Mouse (Mus musculus): ENCODE results near the gene Syne1. TPM values are rescaled to one million over a fixed set of nuclear protein-coding genes. Genes with fewer than 3 reads are reported as not detected.

The Syne1 gene
- polyA plus RNA-seq, 1 experiment from 2014 or later, result 7.5 TPM

- Histone ChIP-seq H3K27ac (no peak overlapping the region), H3K9ac (replicated peaks) (no peak overlapping the region), H3K27me3 (no peaks in the 10 kb centered on the region), H3K4me3 (replicated peaks) (no peak overlapping the region), H3K9me3 (no peaks in the 10 kb centered on the region), H3K4me2 (replicated peaks) (no peak overlapping the region), H3K4me1 (replicated peaks) (no peaks in the 10 kb centered on the region), H3K36me3 (no peaks in the 10 kb centered on the region)
- no peak for ATAC-seq
- 94% methylated on average over 2 of the region's 2 CpGs for WGBS
Measured at GRCm38 (mm10) chr10:4976557-4976956, 574.7 kb downstream of the Syne1 start.

GRCm38 (mm10) chr10:4974246-4974645 lies 577.0 kb downstream of the Syne1 start:
- Histone ChIP-seq H3K27me3 (no peaks in the 10 kb centered on the region), H3K4me1 (replicated peaks) (no peaks in the 10 kb centered on the region), H3K9me3 (no peaks in the 10 kb centered on the region), H3K9ac (replicated peaks) (no peak overlapping the region), H3K27ac (no peak overlapping the region), H3K36me3 (no peaks in the 10 kb centered on the region), H3K4me3 (replicated peaks) (no peak overlapping the region), H3K4me2 (replicated peaks) (no peak overlapping the region)
- WGBS, result 91% methylated on average over 4 of the region's 4 CpGs
- no peak for ATAC-seq

GRCm38 (mm10) chr10:4972026-4972425 lies 579.3 kb downstream of the Syne1 start:
- Histone ChIP-seq H3K4me2 (replicated peaks) (no peak overlapping the region), H3K9me3 (no peaks in the 10 kb centered on the region), H3K27ac (no peak overlapping the region), H3K27me3 (no peaks in the 10 kb centered on the region), H3K36me3 (no peaks in the 10 kb centered on the region), H3K4me1 (replicated peaks) (no peaks in the 10 kb centered on the region), H3K9ac (replicated peaks) (no peak overlapping the region), H3K4me3 (replicated peaks) (no peak overlapping the region)
- no peak for ATAC-seq
- WGBS, result 66% methylated on average over 2 of the region's 2 CpGs

- no peaks in the 10 kb centered on the region for H3K36me3 ChIP-seq
- H3K9ac ChIP-seq (replicated peaks), result no peak overlapping the region
- H3K9me3 ChIP-seq, result no peaks in the 10 kb centered on the region
- H3K27ac ChIP-seq, result no peak overlapping the region
- no peak overlapping the region for H3K4me3 ChIP-seq (replicated peaks)
- no peaks in the 10 kb centered on the region for H3K27me3 ChIP-seq
- H3K4me1 ChIP-seq (replicated peaks), result no peaks in the 10 kb centered on the region
- no peak overlapping the region for H3K4me2 ChIP-seq (replicated peaks)
- no peak for ATAC-seq
Measured at GRCm38 (mm10) chr10:4971586-4971985, 579.7 kb downstream of the Syne1 start.

GRCm38 (mm10) chr10:4971156-4971555 lies 580.1 kb downstream of the Syne1 start:
- 85% methylated on average over 7 of the region's 7 CpGs for WGBS
- Histone ChIP-seq H3K4me1 (replicated peaks) (no peaks in the 10 kb centered on the region), H3K27me3 (no peaks in the 10 kb centered on the region), H3K9ac (replicated peaks) (no peak overlapping the region), H3K4me2 (replicated peaks) (no peak overlapping the region), H3K4me3 (replicated peaks) (no peak overlapping the region), H3K27ac (no peak overlapping the region), H3K36me3 (no peaks in the 10 kb centered on the region), H3K9me3 (no peaks in the 10 kb centered on the region)
- ATAC-seq, result no peak

Other genes with a start within 250 kb of the Syne1 start
- gene Myct1, start 42.3 kb upstream of the Syne1 start, polyA plus RNA-seq (2015; fragmentation: Nextera tagmentation; extraction: Ambion mirVana), result 0.95 and 1.1 TPM in 2 replicates
- 1.7 TPM in 2 replicates for gene Vip, start 87.7 kb upstream of the Syne1 start, polyA plus RNA-seq (2015; fragmentation: Nextera tagmentation; extraction: Ambion mirVana)